Mouse (Mus musculus): ENCODE results near the gene Mad1l1.

DNA sequence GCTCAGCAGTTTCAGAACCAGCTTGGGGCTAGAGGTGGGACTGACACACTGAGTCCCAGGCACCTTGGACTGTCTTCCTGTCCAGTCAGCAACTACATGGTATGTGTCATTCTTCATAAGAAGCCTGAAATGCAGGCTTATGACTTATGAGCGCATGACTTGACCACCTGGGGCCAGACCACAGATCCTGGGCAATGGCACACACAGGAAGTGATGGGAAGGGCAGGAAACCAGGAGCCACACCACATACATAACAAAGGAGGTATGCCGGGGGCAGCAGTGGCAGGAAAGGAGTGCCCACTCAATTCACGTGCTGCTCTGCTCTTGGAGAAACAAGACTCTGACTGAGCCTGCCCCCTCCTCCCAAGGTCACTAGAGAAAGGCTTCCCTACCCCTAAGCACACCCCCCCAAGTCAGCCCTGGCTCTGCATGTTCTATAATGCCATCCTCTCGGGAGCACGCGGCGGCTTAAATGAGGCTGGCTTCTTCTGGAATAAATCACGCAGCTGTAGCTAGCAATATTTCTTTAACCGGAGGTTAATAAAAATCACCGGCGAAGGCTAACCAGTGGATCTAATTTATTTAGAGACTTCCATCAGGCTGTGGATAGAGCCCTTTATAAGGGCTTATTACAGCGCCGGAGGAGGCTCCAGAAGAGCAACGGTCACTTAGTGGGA is 146.4 kb downstream of the Mad1l1 start:
- TF ChIP-seq POLR2A (IDR thresholded peaks at IDR 0.05; ENCODE audit: control insufficient read depth in 1 of 2, insufficient read depth in 1 of 2, low read depth in 1 of 2, low read length in 2 of 2, poor library complexity in 1 of 2): no peak
- TF ChIP-seq USF2 (IDR thresholded peaks at IDR 0.05; ENCODE audit: borderline replicate concordance in 1 of 2, insufficient read depth in 1 of 2, low read depth in 1 of 2, low read length in 2 of 2): no peak
- no peak for TF ChIP-seq ZMIZ1 (IDR thresholded peaks at IDR 0.05; ENCODE audit: low read depth, low read length)
- no peak for TF ChIP-seq CTCF (IDR thresholded peaks at IDR 0.05 in 2 of 3, conservative IDR thresholded peaks at IDR 0.05 in 1 of 3; ENCODE audit: control insufficient read depth in 1 of 3, insufficient read depth in 1 of 3, low read depth in 2 of 3, low read length in 3 of 3, poor library complexity in 1 of 3, severe bottlenecking in 1 of 3)
- TF ChIP-seq POLR2AphosphoS5 (IDR thresholded peaks at IDR 0.05; ENCODE audit: borderline replicate concordance, low read depth, low read length): no peak
- no peak for TF ChIP-seq ETS1 (IDR thresholded peaks at IDR 0.05; ENCODE audit: low read depth, low read length)
- no peak for TF ChIP-seq SIN3A (IDR thresholded peaks at IDR 0.05; ENCODE audit: low read length)
- TF ChIP-seq ELF1 (IDR thresholded peaks at IDR 0.05; ENCODE audit: low read depth, low read length): no peak
- no peak for TF ChIP-seq BHLHE40 (IDR thresholded peaks at IDR 0.05; ENCODE audit: borderline replicate concordance, low read depth, low read length)
- TF ChIP-seq USF1 (IDR thresholded peaks at IDR 0.05; ENCODE audit: low read depth, low read length): no peak
- no peak for TF ChIP-seq MAZ (IDR thresholded peaks at IDR 0.05; ENCODE audit: low read depth, low read length)
- TF ChIP-seq ZKSCAN1 (IDR thresholded peaks at IDR 0.05; ENCODE audit: low read depth, low read length): no peak
- no peak for TF ChIP-seq ZNF384 (IDR thresholded peaks at IDR 0.05; ENCODE audit: low read depth, low read length)

All from MEL (cell line).